Mouse (Mus musculus) heart, adult 2 months (tissue): ENCODE data around the gene Sash3. TPM values are rescaled to one million over a fixed set of nuclear protein-coding genes. Genes with fewer than 3 reads are reported as not detected.

Experiments used
- DNase-seq, 2 experiments: peaks; one replicate each; pipeline ENCODE4 v3.0.0; 2021
- H3K27ac ChIP-seq: fragments of 200-600 bp; 2 replicates; pipeline ENCODE4 v1.8.1; 2022
- H3K27me3 ChIP-seq: fragments of 200-500 bp; 2 replicates; pipeline ENCODE4 v1.6.1; 2012; ENCODE audit warnings: mild to moderate bottlenecking, low read length, inconsistent platforms, mixed read lengths; ENCODE audit not compliant: control insufficient read depth, insufficient read depth
- H3K36me3 ChIP-seq: fragments of 200-500 bp; 2 replicates; pipeline ENCODE4 v1.6.1; 2012; ENCODE audit warnings: low read length, inconsistent platforms; ENCODE audit not compliant: control insufficient read depth, insufficient read depth
- H3K4me1 ChIP-seq: fragments of 200-500 bp; 2 replicates; pipeline ENCODE4 v1.6.1; 2011; ENCODE audit warnings: low read length; ENCODE audit not compliant: control insufficient read depth, insufficient read depth
- H3K4me3 ChIP-seq: fragments of 200-600 bp; 2 replicates; pipeline ENCODE4 v1.8.1; 2022
- H3K79me2 ChIP-seq: fragments of 200-500 bp; replicated peaks from 2 replicates; pipeline ENCODE4 v1.6.1; 2012; ENCODE audit warnings: mild to moderate bottlenecking, inconsistent platforms, low read length, moderate library complexity, mixed read lengths; ENCODE audit not compliant: control insufficient read depth, insufficient read depth
- H3K9ac ChIP-seq: fragments of 200-500 bp; 2 replicates; pipeline ENCODE4 v1.6.1; 2012; ENCODE audit warnings: low read depth, mild to moderate bottlenecking, control low read depth, inconsistent platforms, low read length, mixed read lengths
- CTCF ChIP-seq: fragments of 200-600 bp; IDR thresholded peaks from 2 replicates; pipeline ENCODE4 v1.8.1; 2022; ENCODE audit warnings: antibody characterized with exemption, mild to moderate bottlenecking, moderate library complexity
- EP300 ChIP-seq: fragments of 200-500 bp; IDR thresholded peaks from 2 replicates; pipeline ENCODE4 v1.6.1; 2011; ENCODE audit warnings: low read depth, low read length, control low read depth; ENCODE audit not compliant: insufficient read depth
- POLR2A ChIP-seq: fragments of 200-500 bp; IDR thresholded peaks from 2 replicates; pipeline ENCODE4 v1.6.1; 2011; ENCODE audit warnings: mild to moderate bottlenecking, low read depth, low read length, control low read depth; ENCODE audit not compliant: insufficient read depth
- WGBS: fragments of 180-500 bp; shearing (Covaris S2); methylation state at CpG from one replicate; pipeline ENCODE4 v1.1.7; 2018; 5-methylcytosine and 5-hydroxymethylcytosine counted together
- intact Hi-C: fragments of 180-260 bp; cut with DNase I; formaldehyde crosslinking; loops from one replicate; pipeline ENCODE4 v1.15.1; 2025
- polyA plus RNA-seq: library from polyadenylated mRNA; depleted of rRNA; stranded (reverse); fragments of >200 nt; gene quantifications from 2 replicates; pipeline ENCODE4 v1.2.3, GENCODE M21; 2012
- total RNA-seq, 2 experiments: library from RNA; stranded (reverse); gene quantifications; 2 replicates each; pipeline ENCODE4 v1.2.3; 2021

Gene Sash3
- total and polyA plus RNA-seq, 3 experiments, result 1.2 to 2.9 (median 1.3) TPM

DNA sequence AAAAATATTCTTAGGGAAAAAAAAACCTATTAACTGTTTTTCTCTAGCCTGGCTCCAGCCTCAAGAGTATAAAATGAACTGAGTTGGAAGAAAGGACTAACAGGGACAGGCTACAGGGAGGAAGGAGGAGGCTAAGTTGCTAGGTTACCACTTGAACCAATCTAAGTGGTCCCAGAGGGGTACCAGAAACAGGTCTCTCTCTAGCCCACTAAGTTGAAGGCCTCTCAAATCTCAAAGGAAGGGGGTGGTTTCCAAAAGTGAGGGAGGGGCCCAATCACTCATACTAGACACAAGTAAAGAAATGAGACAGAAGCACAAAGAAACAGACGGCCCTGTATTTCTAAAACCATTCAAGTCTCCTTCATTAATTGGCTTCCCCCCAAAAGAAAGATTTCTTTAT, 23.7 kb downstream of the Sash3 start:
- Histone ChIP-seq H3K9ac (no peak overlapping the region), H3K79me2 (no peaks in the 10 kb centered on the region), H3K36me3 (no peaks in the 10 kb centered on the region), H3K4me3 (no peak overlapping the region), H3K4me1 (no peaks in the 10 kb centered on the region), H3K27ac (no peak overlapping the region), H3K27me3 (no peaks in the 10 kb centered on the region)
- no peak for TF ChIP-seq EP300
- TF ChIP-seq POLR2A, result no peak
- no peak for TF ChIP-seq CTCF
- intact Hi-C loops, result no loop called here
- WGBS, result 68% methylated on average over 1 of the region's 1 CpGs
- no peak for DNase-seq

GRCm38 (mm10) chrX:48170368-48170767, 24.1 kb downstream of the Sash3 start:
- no peak overlapping the region for H3K4me3 ChIP-seq
- H3K9ac ChIP-seq, result no peak overlapping the region
- H3K27me3 ChIP-seq, result no peaks in the 10 kb centered on the region
- no peak for DNase-seq
- no peaks in the 10 kb centered on the region for H3K36me3 ChIP-seq
- H3K79me2 ChIP-seq, result no peaks in the 10 kb centered on the region
- H3K4me1 ChIP-seq, result no peaks in the 10 kb centered on the region
- 37% methylated on average over 1 of the region's 1 CpGs for whole genome bisulfite sequencing
- intact Hi-C loops, result no loop called here
- TF ChIP-seq EP300, result no peak
- no peak for TF ChIP-seq POLR2A
- no peak for TF ChIP-seq CTCF
- H3K27ac ChIP-seq, result no peak overlapping the region

- Histone ChIP-seq H3K9ac (no peak overlapping the region), H3K4me3 (no peak overlapping the region), H3K4me1 (peaks cover 2% of the 10 kb centered on the region), H3K27me3 (no peaks in the 10 kb centered on the region), H3K79me2 (no peaks in the 10 kb centered on the region), H3K36me3 (no peaks in the 10 kb centered on the region), H3K27ac (no peak overlapping the region)
- TF ChIP-seq POLR2A (no peak), EP300 (no peak), CTCF (no peak)
- no peak for DNase-seq
- 43% methylated on average over 6 of the region's 6 CpGs for WGBS
- intact Hi-C loops, result no loop called here
Observed at GRCm38 (mm10) chrX:48181844-48182243, 35.6 kb downstream of the Sash3 start.

GRCm38 (mm10) chrX:48184703-48185102, 38.5 kb downstream of the Sash3 start:
- H3K9ac ChIP-seq, result no peak overlapping the region
- H3K27me3 ChIP-seq, result no peaks in the 10 kb centered on the region
- no peak overlapping the region for H3K27ac ChIP-seq
- peaks cover 2% of the 10 kb centered on the region for H3K4me1 ChIP-seq
- no peaks in the 10 kb centered on the region for H3K79me2 ChIP-seq
- H3K36me3 ChIP-seq, result no peaks in the 10 kb centered on the region
- TF ChIP-seq CTCF (no peak), EP300 (no peak), POLR2A (no peak)
- WGBS, result 78% methylated on average over 3 of the region's 3 CpGs
- no peak for DNase-seq
- intact Hi-C loops, result no loop called here
- no peak overlapping the region for H3K4me3 ChIP-seq

DNA sequence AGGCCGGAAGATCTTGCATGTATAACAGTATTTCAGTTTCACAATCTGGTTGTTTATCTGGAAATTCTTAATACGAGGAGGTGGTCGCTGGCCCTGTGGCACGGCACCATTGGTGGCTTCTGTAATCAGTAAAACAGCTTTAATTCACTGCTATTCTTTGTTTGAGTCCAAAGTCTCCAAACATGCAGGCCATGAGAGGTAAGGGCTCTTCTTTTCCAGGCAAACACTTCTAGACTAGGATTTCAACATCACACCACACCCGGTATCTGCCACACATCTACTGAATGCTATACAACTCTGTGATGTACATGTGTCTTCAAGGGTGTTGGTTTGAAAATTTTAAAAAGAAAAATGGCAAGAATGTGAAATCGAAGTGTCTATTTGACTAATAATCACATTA, 45.0 kb downstream of the Sash3 start:
- WGBS, result 82% methylated on average over 6 of the region's 6 CpGs
- no peak overlapping the region for H3K27ac ChIP-seq
- H3K79me2 ChIP-seq, result no peaks in the 10 kb centered on the region
- TF ChIP-seq CTCF (no peak), POLR2A (no peak), EP300 (no peak)
- intact Hi-C loops, result no loop called here
- H3K4me1 ChIP-seq, result no peaks in the 10 kb centered on the region
- DNase-seq, result no peak
- no peaks in the 10 kb centered on the region for H3K36me3 ChIP-seq
- H3K4me3 ChIP-seq, result no peak overlapping the region
- H3K27me3 ChIP-seq, result no peaks in the 10 kb centered on the region
- H3K9ac ChIP-seq, result no peak overlapping the region

- Histone ChIP-seq H3K27ac (no peak overlapping the region), H3K9ac (no peak overlapping the region), H3K79me2 (no peaks in the 10 kb centered on the region), H3K4me3 (no peak overlapping the region), H3K36me3 (no peaks in the 10 kb centered on the region), H3K4me1 (no peaks in the 10 kb centered on the region), H3K27me3 (no peaks in the 10 kb centered on the region)
- DNase-seq, result no peak
- TF ChIP-seq EP300 (no peak), POLR2A (no peak), CTCF (no peak)
- 79% methylated on average over 14 of the region's 14 CpGs for WGBS
- intact Hi-C loops, result no loop called here
Observed at GRCm38 (mm10) chrX:48193235-48194152, 47.3 kb downstream of the Sash3 start.
